Mouse (Mus musculus): ENCODE data around the gene Fkbp9.

Fkbp9 gene

GRCm38 (mm10) chr6:56831697-56832406 is at the start of gene Fkbp9:
Fkbp9 (plus strand) TSS chr6:56832059.
- peak; percentile 72 for DNase-seq (ENCODE audit: low read depth, low spot score)

GRCm38 (mm10) chr6:56783561-56784272 is 48.1 kb upstream of the Fkbp9 start:
- DNase-seq (ENCODE audit: low read depth, low spot score), result no peak

GRCm38 (mm10) chr6:56785068-56785467 is 46.8 kb upstream of the Fkbp9 start:
- DNase-seq (ENCODE audit: low read depth, low spot score), result no peak

GRCm38 (mm10) chr6:56787668-56788067 is 44.2 kb upstream of the Fkbp9 start:
- DNase-seq (ENCODE audit: low read depth, low spot score), result no peak

- no peak for DNase-seq (ENCODE audit: low read depth, low spot score)
Observed at GRCm38 (mm10) chr6:56789336-56789735, 42.5 kb upstream of the Fkbp9 start.

GRCm38 (mm10) chr6:56794834-56795233 is 37.0 kb upstream of the Fkbp9 start:
- DNase-seq (ENCODE audit: low read depth, low spot score), result no peak

GRCm38 (mm10) chr6:56796232-56796631 is 35.6 kb upstream of the Fkbp9 start:
- DNase-seq (ENCODE audit: low read depth, low spot score), result no peak

GRCm38 (mm10) chr6:56796668-56797141 is 35.2 kb upstream of the Fkbp9 start:
- peak; percentile 13 for DNase-seq (ENCODE audit: low read depth, low spot score)

GRCm38 (mm10) chr6:56797311-56798151 is 34.3 kb upstream of the Fkbp9 start, which contains the start of gene Kbtbd2:
Kbtbd2 (minus strand) TSS chr6:56797813.
- peak; percentile 95 for DNase-seq (ENCODE audit: low read depth, low spot score)

GRCm38 (mm10) chr6:56798152-56798465 is 33.8 kb upstream of the Fkbp9 start:
- DNase-seq (ENCODE audit: low read depth, low spot score), result peak; percentile 18

GRCm38 (mm10) chr6:56805026-56805425 is 26.8 kb upstream of the Fkbp9 start:
- DNase-seq (ENCODE audit: low read depth, low spot score), result no peak

- no peak for DNase-seq (ENCODE audit: low read depth, low spot score)
Observed at GRCm38 (mm10) chr6:56806195-56806594, 25.7 kb upstream of the Fkbp9 start.

- DNase-seq (ENCODE audit: low read depth, low spot score), result peak; percentile 46
Observed at GRCm38 (mm10) chr6:56808656-56809055, 23.2 kb upstream of the Fkbp9 start.

- DNase-seq (ENCODE audit: low read depth, low spot score), result no peak
Observed at GRCm38 (mm10) chr6:56813332-56813731, 18.5 kb upstream of the Fkbp9 start.

GRCm38 (mm10) chr6:56818436-56819123 is 13.3 kb upstream of the Fkbp9 start:
- no peak for DNase-seq (ENCODE audit: low read depth, low spot score)

- no peak for DNase-seq (ENCODE audit: low read depth, low spot score)
Observed at GRCm38 (mm10) chr6:56819124-56819487, 12.8 kb upstream of the Fkbp9 start.

GRCm38 (mm10) chr6:56825657-56826056 is 6.2 kb upstream of the Fkbp9 start:
- DNase-seq (ENCODE audit: low read depth, low spot score), result no peak

GRCm38 (mm10) chr6:56832407-56832796 is 543 bp downstream of the Fkbp9 start:
- DNase-seq (ENCODE audit: low read depth, low spot score), result peak; percentile 30

- DNase-seq (ENCODE audit: low read depth, low spot score), result peak; percentile 27
Observed at GRCm38 (mm10) chr6:56832830-56833229, 971 bp downstream of the Fkbp9 start.

- no peak for DNase-seq (ENCODE audit: low read depth, low spot score)
Observed at GRCm38 (mm10) chr6:56834769-56835168, 2.9 kb downstream of the Fkbp9 start.

- peak; percentile 60 for DNase-seq (ENCODE audit: low read depth, low spot score)
Observed at GRCm38 (mm10) chr6:56835532-56835931, 3.7 kb downstream of the Fkbp9 start.

- peak; percentile 74 for DNase-seq (ENCODE audit: low read depth, low spot score)
Observed at GRCm38 (mm10) chr6:56837166-56837565, 5.3 kb downstream of the Fkbp9 start.

Measured in ES-CJ7 (cell line).